Mouse (Mus musculus) spleen, adult 12 weeks (tissue): ENCODE measurements around the gene Ccdc40.
"Not testable (repeated sequence)": the region's sequence is repeated elsewhere in the genome, so short reads cannot be mapped to it uniquely, and the experiment has no call there.

Source experiments
- DNase-seq: peaks from one replicate; pipeline ENCODE4 v3.0.0; 2022; ENCODE audit warnings: low spot score

Gene Ccdc40

GRCm38 (mm10) chr11:119285791-119286527, 57.6 kb downstream of the Ccdc40 start:
- DNase-seq, result no peak

GRCm38 (mm10) chr11:119287207-119287992, 59.0 kb downstream of the Ccdc40 start:
- DNase-seq, result no peak

DNA sequence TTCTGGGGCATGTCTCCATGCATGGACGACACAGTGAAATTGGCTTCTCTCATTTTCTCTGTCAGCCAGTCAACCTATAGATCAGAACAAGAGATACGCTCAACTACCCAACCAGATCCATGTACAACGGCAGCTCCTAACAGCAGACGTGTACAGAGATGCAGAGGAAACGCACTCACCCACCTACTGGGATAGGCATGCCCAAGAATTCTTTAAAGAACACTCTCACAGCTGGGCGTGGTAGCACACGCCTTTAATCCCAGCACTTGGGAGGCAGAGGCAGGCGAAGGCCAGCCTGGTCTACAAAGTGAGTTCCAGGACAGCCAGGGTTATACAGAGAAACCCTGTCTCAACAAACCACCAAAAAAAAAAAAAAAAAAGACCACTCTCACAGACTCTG, 64.5 kb downstream of the Ccdc40 start:
- not testable (repeated sequence) for DNase-seq

DNA sequence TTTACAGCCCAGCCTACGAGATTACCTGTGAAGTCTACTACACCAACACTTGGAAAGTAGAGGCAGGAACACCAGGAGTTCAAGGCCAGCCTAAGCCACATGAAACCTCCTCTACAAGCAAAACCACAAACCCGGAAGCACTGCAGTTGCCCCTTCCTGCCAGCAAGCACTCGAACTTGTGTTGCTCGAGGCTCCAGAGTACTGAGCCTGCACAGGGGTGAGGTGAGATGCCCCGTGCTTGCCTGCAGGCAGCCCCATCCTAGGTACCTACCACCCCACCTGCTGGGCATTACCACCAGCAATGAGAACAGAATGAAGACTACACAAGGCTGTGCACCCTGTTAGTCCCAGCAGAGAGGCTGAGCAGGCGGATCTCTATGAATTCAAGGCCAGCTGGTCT, 69.6 kb downstream of the Ccdc40 start:
- DNase-seq, result no peak

GRCm38 (mm10) chr11:119298917-119299316, 70.5 kb downstream of the Ccdc40 start:
- no peak for DNase-seq

- DNase-seq, result peak; percentile 97
Observed at GRCm38 (mm10) chr11:119299391-119300245, 71.2 kb downstream of the Ccdc40 start, which contains the start of gene Eif4a3. Gene Eif4a3, minus strand, starts transcription at chr11:119300089.

GRCm38 (mm10) chr11:119300246-119300935, 72.0 kb downstream of the Ccdc40 start:
- DNase-seq, result no peak

DNA sequence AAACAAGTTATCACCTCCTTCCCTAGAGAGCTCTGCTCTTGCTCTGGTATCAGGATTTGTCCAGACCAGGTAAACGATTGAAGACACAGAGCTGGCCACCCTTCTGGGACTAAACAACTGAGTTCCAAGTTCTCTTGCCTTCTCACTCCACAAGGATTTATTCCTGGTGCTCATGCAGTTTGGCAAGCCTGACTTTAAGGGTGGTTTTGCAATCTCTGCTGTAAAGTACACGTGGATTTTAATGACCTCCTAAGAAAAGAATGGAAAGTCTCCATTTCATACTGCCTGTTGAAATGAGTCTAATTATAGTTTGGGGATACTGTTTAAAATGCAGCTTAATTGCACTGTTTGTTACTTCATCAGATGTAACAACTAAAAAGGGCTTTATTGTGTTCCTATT, 72.6 kb downstream of the Ccdc40 start:
- no peak for DNase-seq

DNA sequence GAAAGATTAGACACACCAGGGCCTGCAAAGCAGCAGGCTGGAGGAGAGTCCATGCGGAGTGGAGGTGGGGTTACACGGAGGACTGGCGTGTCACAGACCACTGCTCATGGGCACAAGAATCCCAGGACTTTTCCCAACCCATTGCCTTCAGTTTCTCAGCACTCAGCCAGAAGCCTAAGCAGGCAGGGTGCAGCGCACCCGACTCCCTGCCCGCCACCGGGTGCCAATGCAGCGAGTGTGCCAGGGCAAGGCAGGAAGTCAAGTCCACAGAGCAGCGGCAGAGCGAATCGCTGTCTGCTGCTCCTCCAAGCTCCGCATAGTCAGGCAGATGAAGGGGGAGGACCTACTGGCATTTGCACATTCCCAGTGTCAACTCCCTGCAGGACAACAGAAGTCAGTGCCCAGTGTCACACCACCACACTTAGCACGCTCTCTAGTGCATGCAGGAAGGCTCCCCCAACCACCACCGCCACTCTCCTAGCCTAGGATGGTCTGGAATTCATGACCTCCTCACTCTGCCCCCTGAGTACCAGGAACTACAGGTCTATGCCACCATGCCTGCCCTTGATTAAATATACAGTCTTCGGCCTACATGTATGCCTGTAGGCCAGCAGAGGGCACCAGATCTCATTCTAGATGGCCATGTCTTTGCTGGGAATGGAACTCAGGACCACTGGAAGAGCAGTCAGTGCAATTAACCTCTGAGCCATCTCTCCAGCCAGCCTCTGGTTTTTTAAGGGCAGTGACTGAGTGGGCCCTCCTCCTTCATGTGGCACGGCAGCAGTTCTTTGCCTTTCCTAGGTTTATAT, 76.7 kb downstream of the Ccdc40 start:
- DNase-seq, result no peak

DNA sequence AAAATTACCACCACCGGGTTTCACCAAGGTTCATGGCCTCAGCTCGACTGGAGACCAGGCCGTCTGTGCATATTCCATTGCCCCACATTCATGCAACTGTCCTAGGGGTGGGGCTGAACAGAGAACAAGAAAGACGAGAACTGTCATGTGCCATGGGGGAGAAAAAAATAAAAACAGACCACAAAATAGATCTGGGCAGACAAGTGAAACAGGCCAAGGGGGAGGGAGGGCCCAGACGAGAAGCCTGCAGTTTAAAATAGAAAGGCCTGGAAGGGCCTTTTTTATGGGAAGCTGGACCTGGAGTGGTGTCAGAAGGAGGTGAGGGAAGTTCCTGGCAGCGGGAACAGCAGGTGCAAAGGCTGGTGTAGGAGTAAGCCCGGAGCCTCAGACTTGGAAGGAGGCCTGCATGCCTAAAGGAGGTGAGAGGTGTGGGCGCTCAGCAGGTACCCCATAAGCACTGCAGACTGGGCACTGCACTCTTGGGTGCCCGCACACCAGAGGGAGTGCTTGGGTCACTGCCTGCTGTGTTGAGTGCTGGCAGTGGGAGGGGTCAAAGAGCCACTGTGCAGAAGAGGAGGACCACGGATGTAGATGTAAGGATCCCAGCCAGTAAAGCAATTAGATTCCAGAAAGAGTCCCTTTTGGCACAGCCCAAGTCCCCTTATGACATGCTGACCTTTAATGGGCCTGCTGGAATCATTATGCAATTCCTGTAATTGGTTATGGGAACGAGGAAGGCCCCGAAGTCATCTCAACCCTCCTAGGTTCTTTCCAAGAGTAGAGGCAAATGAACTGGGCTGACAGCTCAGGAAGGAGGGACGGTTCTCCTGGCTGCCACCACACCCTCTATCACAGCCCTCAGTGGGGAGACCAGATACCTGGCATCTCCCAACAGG, 78.6 kb downstream of the Ccdc40 start:
- DNase-seq, result no peak

DNA sequence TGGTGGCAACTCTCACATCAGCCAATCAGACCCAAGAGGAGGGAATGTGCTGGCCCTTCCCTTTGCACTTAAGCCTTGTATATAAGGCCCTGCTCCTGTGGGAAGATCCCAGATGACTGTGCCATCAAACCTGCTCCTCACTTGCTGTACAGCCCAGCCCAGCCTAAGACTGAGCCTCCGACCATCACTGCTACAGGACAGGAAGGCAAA, 79.2 kb downstream of the Ccdc40 start, which contains the start of gene Card14:
TSS of gene Card14 (plus strand) at position 111 of the 210 bp plus-strand sequence.
- no peak for DNase-seq

GRCm38 (mm10) chr11:119307916-119308315, 79.5 kb downstream of the Ccdc40 start:
- no peak for DNase-seq

- DNase-seq, result no peak
Observed at GRCm38 (mm10) chr11:119310621-119311020, 82.2 kb downstream of the Ccdc40 start.

DNA sequence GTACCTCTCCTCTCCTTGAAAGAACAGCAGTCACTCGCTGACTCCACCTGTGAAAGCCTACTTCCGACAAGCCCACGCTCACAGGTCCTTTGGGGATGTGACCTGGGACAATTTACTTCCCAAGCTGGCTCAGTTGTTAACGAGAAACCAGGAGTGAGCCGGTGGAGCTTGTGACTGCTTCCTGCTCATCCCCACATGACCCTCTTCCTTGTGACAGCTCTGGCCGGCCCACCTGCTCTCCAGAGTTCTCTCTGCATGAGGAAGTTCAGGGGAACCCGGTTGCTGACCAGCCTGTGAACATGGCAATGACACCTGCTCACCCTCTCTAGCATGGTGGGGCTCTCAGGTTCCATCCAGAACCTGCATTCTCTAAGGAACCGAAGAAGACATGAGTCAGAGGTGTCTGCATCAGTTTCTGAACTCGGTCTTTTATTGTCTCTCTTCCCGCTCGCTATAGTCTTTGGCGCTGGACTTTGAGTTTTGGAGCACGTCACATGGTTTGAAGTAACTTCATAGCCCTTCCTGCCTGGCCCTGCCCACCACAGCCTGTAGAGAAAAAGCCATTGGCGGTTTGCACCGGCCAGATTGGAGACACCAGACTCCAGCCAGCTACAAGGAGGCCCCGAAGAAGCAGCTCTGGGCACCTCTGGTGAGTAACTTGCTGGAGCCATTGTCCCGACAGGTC, 86.0 kb downstream of the Ccdc40 start:
- DNase-seq, result no peak
